Mouse (Mus musculus) heart, embryonic 13.5 days (tissue): Measurements from ENCODE around the gene Vps4b. TPM values are rescaled to one million over a fixed set of nuclear protein-coding genes. Genes with fewer than 3 reads are reported as not detected.
"Not testable (repeated sequence)": the region's sequence is repeated elsewhere in the genome, so short reads cannot be mapped to it uniquely, and the experiment has no call there.

Experiments
- ATAC-seq: fragments of 200-750 bp; cut with Nextera tagmentation; 2 replicates; pipeline ENCODE4 v1.8.0; 2017; ENCODE audit warnings: moderate TSS enrichment; ENCODE audit not compliant: insufficient number of reproducible peaks, low FRiP score, low TSS enrichment; ENCODE audit errors: extremely low read depth
- H3K27ac ChIP-seq: fragments of 300-500 bp; sonication (generic); replicated peaks from 2 replicates; pipeline ENCODE4 v1.5.1; 2015; ENCODE audit warnings: moderate library complexity, mild to moderate bottlenecking, inconsistent platforms
- H3K27me3 ChIP-seq: fragments of 300-500 bp; sonication (generic); replicated peaks from 2 replicates; pipeline ENCODE4 v1.6.1; 2015; ENCODE audit warnings: mild to moderate bottlenecking, inconsistent platforms
- H3K36me3 ChIP-seq: fragments of 300-500 bp; sonication (generic); 2 replicates; pipeline ENCODE4 v1.6.1; 2015; ENCODE audit warnings: mild to moderate bottlenecking, inconsistent platforms
- H3K4me1 ChIP-seq: fragments of 300-500 bp; sonication (generic); 2 replicates; pipeline ENCODE4 v1.6.1; 2015; ENCODE audit warnings: inconsistent platforms
- H3K4me2 ChIP-seq: fragments of 300-500 bp; sonication (generic); 2 replicates; pipeline ENCODE4 v1.6.1; 2015; ENCODE audit warnings: inconsistent platforms, mild to moderate bottlenecking, moderate library complexity
- H3K4me3 ChIP-seq: fragments of 300-500 bp; sonication (generic); 2 replicates; pipeline ENCODE4 v1.5.1; 2015; ENCODE audit warnings: moderate library complexity, mild to moderate bottlenecking, inconsistent platforms
- H3K9ac ChIP-seq: fragments of 300-500 bp; sonication (generic); 2 replicates; pipeline ENCODE4 v1.6.1; 2015; ENCODE audit warnings: inconsistent platforms, mild to moderate bottlenecking, moderate library complexity
- H3K9me3 ChIP-seq: fragments of 300-500 bp; sonication (generic); 2 replicates; pipeline ENCODE4 v1.6.1; 2016; ENCODE audit warnings: inconsistent platforms
- WGBS: fragments of 180-500 bp; shearing (Covaris S2); methylation state at CpG from one replicate; pipeline ENCODE4 v1.1.7; 2015; ENCODE audit warnings: mixed read lengths; 5-methylcytosine and 5-hydroxymethylcytosine counted together
- polyA plus RNA-seq: library from polyadenylated mRNA; unstranded; fragments of >200 nt; fragmentation: Nextera tagmentation; extraction: Ambion mirVana; gene quantifications from 2 replicates; pipeline ENCODE4 v1.2.1, GENCODE M21; 2015

Gene Vps4b
- polyA plus RNA-seq, 1 experiment from 2014 or later = 39.0 TPM

DNA sequence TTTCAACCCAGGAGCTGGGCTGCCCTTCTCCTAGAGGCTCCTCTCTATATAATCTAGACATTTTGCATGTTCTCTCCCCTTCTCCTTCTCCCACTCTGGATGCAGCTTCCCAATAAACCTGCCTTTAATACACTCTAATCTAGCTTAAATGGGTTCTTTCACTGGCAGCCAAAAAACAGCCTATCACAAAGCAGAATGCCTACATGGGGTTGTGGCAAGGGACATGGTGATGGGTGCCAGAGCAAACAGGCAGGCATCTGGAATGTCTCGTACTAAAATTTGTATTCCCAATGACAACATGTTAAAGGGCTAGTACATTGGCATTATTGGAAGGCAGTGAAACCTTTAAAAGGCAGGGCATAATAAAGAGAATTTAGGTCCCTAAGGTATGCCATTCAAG is 45.9 kb downstream of the Vps4b start:
- Histone ChIP-seq H3K9ac (no peak overlapping the region), H3K4me2 (no peak overlapping the region), H3K9me3 (no peaks in the 10 kb centered on the region), H3K27me3 (no peaks in the 10 kb centered on the region), H3K4me3 (no peak overlapping the region), H3K4me1 (0 out of 2 replicates have a peak, but pooled peaks cover 4% of the 10 kb centered on the region), H3K36me3 (peaks cover 54% of the 10 kb centered on the region), H3K27ac (no peak overlapping the region)
- ATAC-seq = no peak
- WGBS = 75% methylated on average over 1 of the region's 1 CpGs

GRCm38 (mm10) chr1:106748555-106749315 is 47.8 kb downstream of the Vps4b start:
- Histone ChIP-seq H3K27me3 (no peaks in the 10 kb centered on the region), H3K4me1 (0 out of 2 replicates have a peak, but pooled peaks cover 4% of the 10 kb centered on the region), H3K36me3 (peaks cover 56% of the 10 kb centered on the region), H3K27ac (no peak overlapping the region), H3K9ac (no peak overlapping the region), H3K4me3 (no peak overlapping the region), H3K4me2 (no peak overlapping the region), H3K9me3 (no peaks in the 10 kb centered on the region)
- no peak for ATAC-seq
- 81% methylated on average over 6 of the region's 6 CpGs for WGBS

DNA sequence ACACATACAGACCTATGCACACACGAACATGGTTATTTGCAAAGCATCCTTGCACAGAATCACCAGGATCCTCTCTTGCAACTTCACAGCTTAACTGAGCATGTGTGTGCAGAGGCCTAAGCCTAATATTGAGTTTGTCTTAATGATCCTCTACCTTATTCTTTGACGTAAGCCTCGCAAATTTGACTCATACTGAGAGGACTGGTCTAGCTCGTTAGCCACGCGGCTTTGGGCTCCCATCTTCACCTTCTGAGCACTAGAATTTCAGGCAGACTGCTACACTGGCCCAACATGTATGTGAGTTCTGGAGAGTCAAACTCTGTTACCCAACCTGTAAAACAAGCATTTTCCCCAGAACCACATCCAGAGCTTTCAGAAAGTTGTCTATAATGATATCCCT is 53.5 kb downstream of the Vps4b start:
- no peak overlapping the region for H3K4me3 ChIP-seq
- no peak overlapping the region for H3K9ac ChIP-seq
- H3K27ac ChIP-seq = no peak overlapping the region
- peaks cover 70% of the 10 kb centered on the region for H3K36me3 ChIP-seq
- 88% methylated on average over 6 of the region's 6 CpGs for WGBS
- H3K4me1 ChIP-seq = no peaks in the 10 kb centered on the region
- H3K9me3 ChIP-seq = no peaks in the 10 kb centered on the region
- ATAC-seq = no peak
- H3K4me2 ChIP-seq = no peak overlapping the region
- H3K27me3 ChIP-seq = no peaks in the 10 kb centered on the region

DNA sequence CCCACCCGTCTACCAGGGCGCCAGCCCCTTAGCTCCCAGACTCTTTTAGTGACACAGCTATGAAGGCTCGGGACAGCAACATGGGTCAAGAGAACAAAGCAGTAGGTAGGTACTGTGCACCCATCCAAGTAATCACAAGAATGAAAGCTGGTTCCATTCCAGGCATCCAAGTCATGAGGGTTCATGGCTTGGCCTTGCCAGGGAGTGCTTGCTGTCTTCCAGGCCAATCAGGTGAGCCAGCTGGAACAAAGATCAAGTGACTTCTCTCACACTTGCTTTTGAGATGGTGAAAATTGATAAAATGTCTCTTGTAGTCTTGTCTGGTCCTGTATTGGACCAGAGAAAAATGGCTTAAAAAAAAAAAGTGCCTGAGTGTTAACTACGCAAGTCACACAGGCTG is 55.8 kb downstream of the Vps4b start:
- 85% methylated on average over 4 of the region's 4 CpGs for WGBS
- no peak overlapping the region for H3K4me3 ChIP-seq
- no peak for ATAC-seq
- no peaks in the 10 kb centered on the region for H3K9me3 ChIP-seq
- H3K4me1 ChIP-seq = no peaks in the 10 kb centered on the region
- H3K27me3 ChIP-seq = no peaks in the 10 kb centered on the region
- H3K9ac ChIP-seq = no peak overlapping the region
- H3K4me2 ChIP-seq = no peak overlapping the region
- no peak overlapping the region for H3K27ac ChIP-seq
- peaks cover 66% of the 10 kb centered on the region for H3K36me3 ChIP-seq

- ATAC-seq = no peak
- no peak overlapping the region for H3K9ac ChIP-seq
- WGBS = 83% methylated on average over 5 of the region's 5 CpGs
- H3K9me3 ChIP-seq = no peaks in the 10 kb centered on the region
- H3K36me3 ChIP-seq = peaks cover 61% of the 10 kb centered on the region
- H3K27me3 ChIP-seq = no peaks in the 10 kb centered on the region
- no peaks in the 10 kb centered on the region for H3K4me1 ChIP-seq
- no peak overlapping the region for H3K4me3 ChIP-seq
- no peak overlapping the region for H3K27ac ChIP-seq
- no peak overlapping the region for H3K4me2 ChIP-seq
Measured at GRCm38 (mm10) chr1:106739810-106740209, 56.7 kb downstream of the Vps4b start.

- H3K4me1 ChIP-seq = no peaks in the 10 kb centered on the region
- H3K4me2 ChIP-seq = no peak overlapping the region
- no peaks in the 10 kb centered on the region for H3K27me3 ChIP-seq
- H3K27ac ChIP-seq = no peak overlapping the region
- H3K9me3 ChIP-seq = no peaks in the 10 kb centered on the region
- H3K4me3 ChIP-seq = no peak overlapping the region
- no peak for ATAC-seq
- WGBS = 83% methylated on average over 3 of the region's 3 CpGs
- H3K9ac ChIP-seq = no peak overlapping the region
- peaks cover 61% of the 10 kb centered on the region for H3K36me3 ChIP-seq
Measured at GRCm38 (mm10) chr1:106738092-106738491, 58.4 kb downstream of the Vps4b start.

DNA sequence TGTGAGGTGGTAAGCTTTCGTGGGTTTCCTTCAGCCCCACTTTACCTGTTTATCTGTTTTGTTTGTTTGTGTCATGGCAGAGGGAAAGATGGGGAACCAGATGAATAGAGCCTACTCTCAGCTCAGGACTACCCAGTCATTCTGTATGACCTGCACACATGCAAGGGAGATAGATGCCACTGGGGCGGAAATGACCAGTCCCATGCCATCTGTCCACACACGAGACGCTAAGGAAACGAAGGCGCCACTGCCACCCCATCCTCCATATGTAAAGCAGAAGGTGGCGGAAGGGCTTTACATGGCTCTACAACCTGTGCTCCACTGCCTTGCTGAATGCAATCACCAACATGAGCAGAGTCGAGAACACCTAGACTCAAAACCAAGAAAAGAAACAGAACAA is 60.3 kb downstream of the Vps4b start:
- peaks cover 53% of the 10 kb centered on the region for H3K36me3 ChIP-seq
- no peak overlapping the region for H3K4me3 ChIP-seq
- H3K4me2 ChIP-seq = no peak overlapping the region
- WGBS = 90% methylated on average over 8 of the region's 8 CpGs
- H3K4me1 ChIP-seq = no peaks in the 10 kb centered on the region
- no peaks in the 10 kb centered on the region for H3K27me3 ChIP-seq
- H3K27ac ChIP-seq = no peak overlapping the region
- no peaks in the 10 kb centered on the region for H3K9me3 ChIP-seq
- no peak overlapping the region for H3K9ac ChIP-seq
- ATAC-seq = no peak

- no peak overlapping the region for H3K4me3 ChIP-seq
- 62% methylated on average over 2 of the region's 2 CpGs for WGBS
- H3K27ac ChIP-seq = no peak overlapping the region
- H3K36me3 ChIP-seq = peaks cover 49% of the 10 kb centered on the region
- H3K27me3 ChIP-seq = no peaks in the 10 kb centered on the region
- no peaks in the 10 kb centered on the region for H3K9me3 ChIP-seq
- no peak overlapping the region for H3K9ac ChIP-seq
- no peak for ATAC-seq
- H3K4me1 ChIP-seq = no peaks in the 10 kb centered on the region
- H3K4me2 ChIP-seq = no peak overlapping the region
Measured at GRCm38 (mm10) chr1:106735586-106735985, 60.9 kb downstream of the Vps4b start.

- Histone ChIP-seq H3K36me3 (peaks cover 20% of the 10 kb centered on the region), H3K9me3 (no peaks in the 10 kb centered on the region), H3K27me3 (no peaks in the 10 kb centered on the region), H3K4me1 (no peaks in the 10 kb centered on the region), H3K9ac (no peak overlapping the region), H3K27ac (no peak overlapping the region), H3K4me2 (no peak overlapping the region), H3K4me3 (no peak overlapping the region)
- no peak for ATAC-seq
- WGBS = 57% methylated on average over 5 of the region's 5 CpGs
Measured at GRCm38 (mm10) chr1:106722061-106722460, 74.5 kb downstream of the Vps4b start.

DNA sequence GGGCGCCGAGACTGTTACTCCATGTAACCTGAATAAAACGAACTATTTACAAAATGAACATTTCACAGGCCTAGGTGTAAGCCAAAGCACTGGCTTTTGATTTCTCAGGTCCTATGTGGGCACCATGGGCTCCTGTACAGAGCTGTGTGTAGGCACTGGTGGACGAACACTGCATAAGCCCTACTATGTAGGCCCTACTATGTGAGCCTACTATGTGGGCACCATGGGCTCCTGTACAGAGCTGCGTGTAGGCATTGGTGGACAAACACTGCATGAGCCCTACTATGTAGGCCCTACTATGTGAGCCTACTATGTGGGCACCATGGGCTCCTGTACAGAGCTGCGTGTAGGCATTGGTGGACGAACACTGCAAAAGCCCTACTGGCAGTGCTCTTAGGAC is 78.8 kb downstream of the Vps4b start:
- ATAC-seq, H3K9me3 ChIP-seq, H3K4me3 ChIP-seq, H3K9ac ChIP-seq, H3K27me3 ChIP-seq, H3K36me3 ChIP-seq, H3K27ac ChIP-seq, H3K4me2 ChIP-seq: not testable (repeated sequence)
- peaks cover 11% of the 10 kb centered on the region for H3K4me1 ChIP-seq
- WGBS = 59% methylated on average over 7 of the region's 7 CpGs

DNA sequence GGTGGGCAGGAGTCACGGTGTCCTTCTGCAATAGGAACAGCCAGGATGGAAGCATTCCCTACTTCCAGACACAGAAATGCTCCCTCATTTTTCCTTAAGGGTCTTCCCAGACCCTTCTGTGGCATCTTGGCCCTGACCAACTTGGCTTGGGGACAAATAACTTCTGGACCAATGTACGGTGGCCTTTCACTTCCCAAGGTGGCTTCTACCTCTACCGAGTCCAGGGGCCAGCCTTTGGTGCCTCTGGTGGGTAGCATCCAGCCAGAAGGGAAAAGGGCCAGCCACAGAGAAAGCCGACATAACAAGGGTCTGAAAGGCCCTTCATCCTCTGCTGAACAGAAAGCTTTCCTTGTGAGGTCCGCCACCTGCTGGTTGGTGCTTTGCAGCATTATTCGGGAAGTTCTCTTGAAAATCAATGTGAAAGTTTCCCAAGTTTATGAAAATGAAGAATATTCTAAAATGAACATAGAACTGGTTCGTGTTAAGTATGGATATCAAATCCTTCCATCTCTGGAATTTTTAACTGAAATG is 79.4 kb downstream of the Vps4b start:
- WGBS = 32% methylated on average over 7 of the region's 7 CpGs
- Histone ChIP-seq H3K27me3 (no peaks in the 10 kb centered on the region), H3K36me3 (no peaks in the 10 kb centered on the region), H3K27ac (no peak overlapping the region), H3K9ac (no peak overlapping the region), H3K9me3 (no peaks in the 10 kb centered on the region), H3K4me2 (no peak overlapping the region), H3K4me3 (no peak overlapping the region), H3K4me1 (peaks cover 17% of the 10 kb centered on the region)
- no peak for ATAC-seq

- Histone ChIP-seq H3K9me3 (no peaks in the 10 kb centered on the region), H3K36me3 (no peaks in the 10 kb centered on the region), H3K9ac (no peak overlapping the region), H3K4me3 (no peak overlapping the region), H3K4me1 (peaks cover 26% of the 10 kb centered on the region), H3K27ac (no peak overlapping the region), H3K4me2 (no peak overlapping the region), H3K27me3 (no peaks in the 10 kb centered on the region)
- 88% methylated on average over 3 of the region's 3 CpGs for WGBS
- ATAC-seq = no peak
Measured at GRCm38 (mm10) chr1:106716141-106716540, 80.4 kb downstream of the Vps4b start.
